Mouse (Mus musculus) left cerebral cortex, postnatal 14 days (tissue): Measurements from ENCODE around the gene Rbpjl. TPM values are rescaled to one million over a fixed set of nuclear protein-coding genes. Genes with fewer than 3 reads are reported as not detected.

Experiments used
- DNase-seq, 2 experiments: peaks; one replicate each; pipeline ENCODE4 v3.0.0; 2021 to 2022; ENCODE audit warnings: low spot score in 2 of 2, mixed read lengths in 1 of 2
- intact Hi-C: fragments of 180-260 bp; cut with DNase I; formaldehyde crosslinking; loops from one replicate; pipeline ENCODE4 v1.15.1; 2025
- total RNA-seq, 2 experiments: library from RNA; stranded (reverse); gene quantifications; 2 replicates each; pipeline ENCODE4 v1.2.3; 2021

Rbpjl gene
- total RNA-seq, 2 experiments from 2014 or later, result 0.32 to 0.42 TPM

GRCm38 (mm10) chr2:164386953-164387352, 16.0 kb upstream of the Rbpjl start:
- intact Hi-C loops, result loop anchor here (5.0 kb wide), 2 partner anchors 255 to 285 kb away; no protein-coding TSS in a partner anchor
- DNase-seq, result peak; percentile 63 to 72

GRCm38 (mm10) chr2:164389020-164389419, 13.9 kb upstream of the Rbpjl start, which contains the start of gene Slpi:
Slpi (minus strand) TSS chr2:164389095.
- intact Hi-C loops, result loop anchor here (5.0 kb wide), 2 partner anchors 257 to 287 kb away; no protein-coding TSS in a partner anchor
- DNase-seq, result peak; percentile 46 to 51

GRCm38 (mm10) chr2:164389499-164389898, 13.4 kb upstream of the Rbpjl start:
- DNase-seq, result peak; percentile 87 to 90
- intact Hi-C loops, result loop anchor here (5.0 kb wide), 2 partner anchors 257 to 287 kb away; no protein-coding TSS in a partner anchor

GRCm38 (mm10) chr2:164393126-164393525, 9.8 kb upstream of the Rbpjl start:
- DNase-seq, result no peak
- intact Hi-C loops, result no loop called here

- no peak for DNase-seq
- intact Hi-C loops, result no loop called here
Observed at GRCm38 (mm10) chr2:164396076-164396475, 6.9 kb upstream of the Rbpjl start.

GRCm38 (mm10) chr2:164396911-164397310, 6.0 kb upstream of the Rbpjl start:
- intact Hi-C loops, result no loop called here
- no peak for DNase-seq

GRCm38 (mm10) chr2:164403396-164404081, 598 bp downstream of the Rbpjl start:
- intact Hi-C loops, result no loop called here
- DNase-seq, result peak; percentile 41 to 50

- intact Hi-C loops, result no loop called here
- no peak for DNase-seq
Observed at GRCm38 (mm10) chr2:164404082-164404990, 1.4 kb downstream of the Rbpjl start.

- intact Hi-C loops, result loop anchor here (5.0 kb wide), 1 partner anchor 303 kb away; no protein-coding TSS in a partner anchor
- DNase-seq, result no peak
Observed at GRCm38 (mm10) chr2:164405060-164405459, 2.1 kb downstream of the Rbpjl start, which contains the start of gene Matn4. Matn4 (minus strand) TSS chr2:164405160.

GRCm38 (mm10) chr2:164405519-164405918, 2.6 kb downstream of the Rbpjl start:
- intact Hi-C loops, result loop anchor here (5.0 kb wide), 1 partner anchor 303 kb away; no protein-coding TSS in a partner anchor

GRCm38 (mm10) chr2:164407708-164408107, 4.8 kb downstream of the Rbpjl start:
- intact Hi-C loops, result loop anchor here (5.0 kb wide), 1 partner anchor 305 kb away; no protein-coding TSS in a partner anchor
- DNase-seq, result peak; percentile 60 to 79

More at GRCm38 (mm10) chr2:164405519-164405918, 2.6 kb downstream of the Rbpjl start:
- DNase-seq, result no peak

- intact Hi-C loops, result loop anchor here (10.0 kb wide), 1 partner anchor 311 kb away; no protein-coding TSS in a partner anchor
- DNase-seq, result no peak
Observed at GRCm38 (mm10) chr2:164414167-164414566, 11.2 kb downstream of the Rbpjl start.

- intact Hi-C loops, result loop anchor here (10.0 kb wide), 1 partner anchor 310 kb away; no protein-coding TSS in a partner anchor
- DNase-seq, result no peak
Observed at GRCm38 (mm10) chr2:164414581-164414980, 11.6 kb downstream of the Rbpjl start.

GRCm38 (mm10) chr2:164417198-164417597, 14.3 kb downstream of the Rbpjl start:
- DNase-seq, result peak in 1 of 2 experiments; percentile 34
- intact Hi-C loops, result loop anchor here (2.0 to 10.0 kb wide), 4 partner anchors 38 to 308 kb away; partner anchors contain the start of gene Wfdc2

- intact Hi-C loops, result loop anchor here (5.0 to 10.0 kb wide), 3 partner anchors 99 to 306 kb away; partner anchors contain the start of gene Wfdc2
- DNase-seq, result no peak
Observed at GRCm38 (mm10) chr2:164418308-164418875, 15.5 kb downstream of the Rbpjl start.

GRCm38 (mm10) chr2:164419489-164419888, 16.5 kb downstream of the Rbpjl start:
- no peak for DNase-seq
- intact Hi-C loops, result loop anchor here (5.0 to 10.0 kb wide), 3 partner anchors 98 to 305 kb away; partner anchors contain the start of gene Wfdc2

GRCm38 (mm10) chr2:164421306-164421705, 18.4 kb downstream of the Rbpjl start:
- intact Hi-C loops, result no loop called here

GRCm38 (mm10) chr2:164421979-164422378, 19.0 kb downstream of the Rbpjl start:
- no peak for DNase-seq
- intact Hi-C loops, result no loop called here

More at GRCm38 (mm10) chr2:164421306-164421705, 18.4 kb downstream of the Rbpjl start:
- no peak for DNase-seq
